Mouse (Mus musculus) adrenal gland (tissue): ENCODE measurements around the gene Prkn.
"Not testable (repeated sequence)": the region's sequence is repeated elsewhere in the genome, so short reads cannot be mapped to it uniquely, and the experiment has no call there.

ENCODE experiments used
- intact Hi-C: fragments of 180-260 bp; cut with DNase I; formaldehyde crosslinking; loops from one replicate; pipeline ENCODE4 v1.15.1; 2025

Prkn gene

DNA sequence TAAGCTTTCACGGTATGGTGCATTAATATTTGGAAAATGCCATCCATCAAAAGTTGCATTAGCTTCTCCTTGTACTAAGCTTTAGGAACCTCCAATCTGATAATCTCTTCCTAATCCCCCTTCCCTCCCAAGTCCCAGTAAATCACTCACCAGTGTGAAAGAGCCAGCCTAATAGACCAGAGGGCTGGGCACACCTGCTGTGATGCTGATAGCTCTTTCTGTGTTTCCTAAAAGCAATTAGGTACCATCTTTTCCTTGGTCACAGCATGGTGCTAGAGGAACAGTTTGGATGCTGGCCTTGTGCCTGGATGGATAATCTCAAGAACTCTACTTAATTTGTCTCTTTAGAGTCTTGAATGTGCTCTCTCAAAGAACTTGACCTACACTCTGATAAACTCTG, 287.0 kb downstream of the Prkn start:
- intact Hi-C loops: no loop called here

DNA sequence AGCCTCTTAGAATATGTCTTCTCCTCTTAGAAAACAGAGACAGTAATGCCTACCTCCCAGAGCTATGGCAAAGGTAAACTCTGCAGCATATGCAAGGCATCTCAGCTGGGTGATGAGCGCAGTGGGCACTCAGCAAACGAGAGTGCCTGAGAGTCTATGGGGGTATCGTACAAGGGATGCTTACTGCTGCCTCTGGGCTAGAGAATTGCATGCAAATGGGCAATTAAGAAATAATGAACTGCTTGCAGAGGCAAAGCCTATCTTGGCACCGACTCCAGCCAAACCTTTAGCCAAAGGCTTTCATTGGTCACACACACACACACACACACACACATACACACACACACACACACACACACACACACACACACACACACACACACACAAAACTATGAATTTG, 290.7 kb downstream of the Prkn start:
- intact Hi-C loops: no loop called here

DNA sequence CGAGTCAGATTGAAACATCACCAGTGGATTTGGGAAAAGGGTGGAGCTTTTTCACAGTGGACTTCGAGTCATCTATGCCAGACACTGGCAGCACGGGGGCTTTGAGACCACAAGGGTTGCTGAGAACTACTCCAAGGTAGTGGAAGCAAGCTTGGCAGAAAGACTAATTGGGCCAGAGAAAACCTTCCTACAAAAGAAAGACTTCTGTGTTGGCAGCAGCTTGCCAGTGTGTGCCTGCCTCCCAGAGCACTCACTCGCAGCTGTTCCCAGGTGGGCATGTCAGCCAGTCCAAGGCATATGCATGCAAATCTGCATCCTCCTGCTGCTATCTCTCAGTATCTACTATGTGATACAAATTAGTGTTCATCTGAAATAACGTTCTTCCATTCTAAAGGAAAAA, 302.1 kb downstream of the Prkn start:
- intact Hi-C loops: no loop called here

DNA sequence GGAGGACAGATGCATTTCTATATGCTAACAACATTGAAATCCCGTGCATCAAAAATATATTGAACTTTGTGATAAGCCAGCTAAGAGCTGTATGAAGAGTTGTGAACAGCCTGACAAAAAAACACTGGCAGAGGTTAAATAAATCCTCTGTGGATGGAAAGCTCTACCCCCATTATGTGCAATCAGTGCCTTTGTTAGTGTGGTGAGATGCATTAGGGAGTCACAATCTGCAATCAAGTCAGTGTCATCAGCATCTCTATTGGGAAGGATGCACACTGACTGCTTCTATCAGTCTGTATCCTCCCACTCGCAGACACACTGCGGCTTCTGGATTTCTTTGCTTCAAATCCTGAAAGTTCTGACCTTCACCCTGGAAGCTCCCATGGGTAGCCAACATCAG, 315.9 kb downstream of the Prkn start:
- intact Hi-C loops: no loop called here

DNA sequence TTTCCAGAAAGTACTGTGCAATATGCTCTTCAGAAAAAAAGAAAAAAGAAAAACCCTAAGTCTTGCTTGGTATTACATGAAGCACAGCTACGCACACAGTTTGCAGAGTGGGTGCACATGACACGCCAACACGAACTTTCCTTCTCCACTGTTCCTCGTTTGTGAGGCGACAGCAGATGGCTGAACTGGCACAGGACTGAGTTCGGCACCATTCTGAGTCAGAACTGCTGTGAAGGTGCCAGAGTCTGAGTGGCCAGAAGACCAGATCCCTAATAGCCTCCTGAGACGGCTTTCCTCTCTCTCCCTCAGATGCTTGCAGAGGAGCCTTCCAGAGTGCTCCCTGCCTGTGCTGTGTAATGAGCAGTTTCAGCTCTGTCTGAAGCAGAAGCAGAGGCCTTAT, 317.4 kb downstream of the Prkn start:
- intact Hi-C loops: no loop called here

DNA sequence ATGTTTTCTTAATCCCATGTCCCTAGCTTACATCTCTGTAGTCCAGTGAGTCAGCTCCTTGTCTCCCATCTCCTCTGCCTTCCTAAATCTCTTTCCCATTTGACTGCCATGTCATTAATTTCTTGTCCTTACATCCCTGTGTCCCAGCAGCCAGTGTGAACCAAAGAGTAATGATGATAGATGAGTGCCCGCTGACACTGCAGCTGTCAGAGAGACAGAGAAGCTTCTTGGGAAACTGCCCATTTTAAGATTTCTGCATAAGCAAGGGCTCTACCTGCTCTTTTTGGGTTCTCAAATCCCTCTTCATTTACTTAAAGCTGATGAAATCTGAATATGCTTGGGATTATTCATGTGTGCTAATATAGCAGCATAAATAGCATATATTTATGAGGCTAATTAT, 321.3 kb downstream of the Prkn start:
- intact Hi-C loops: no loop called here

DNA sequence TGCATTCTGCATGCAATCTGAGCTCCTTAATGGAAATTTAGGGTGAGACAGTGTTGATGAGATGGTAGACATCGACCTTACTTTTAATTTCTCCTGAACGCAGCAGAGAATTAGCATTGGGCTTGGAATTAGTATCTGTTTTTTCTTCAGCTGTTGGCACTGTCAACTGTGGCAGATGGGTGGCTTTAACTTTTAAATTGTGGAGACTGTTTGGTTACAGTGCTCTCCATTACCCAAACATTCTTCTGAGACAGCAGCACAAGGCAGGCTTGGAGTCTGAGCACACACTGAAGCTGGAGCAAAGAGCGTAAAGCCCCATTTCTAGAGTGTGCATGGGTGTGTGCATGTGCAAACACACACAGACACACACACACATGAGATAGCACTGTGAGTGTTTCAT, 322.6 kb downstream of the Prkn start:
- intact Hi-C loops: no loop called here

DNA sequence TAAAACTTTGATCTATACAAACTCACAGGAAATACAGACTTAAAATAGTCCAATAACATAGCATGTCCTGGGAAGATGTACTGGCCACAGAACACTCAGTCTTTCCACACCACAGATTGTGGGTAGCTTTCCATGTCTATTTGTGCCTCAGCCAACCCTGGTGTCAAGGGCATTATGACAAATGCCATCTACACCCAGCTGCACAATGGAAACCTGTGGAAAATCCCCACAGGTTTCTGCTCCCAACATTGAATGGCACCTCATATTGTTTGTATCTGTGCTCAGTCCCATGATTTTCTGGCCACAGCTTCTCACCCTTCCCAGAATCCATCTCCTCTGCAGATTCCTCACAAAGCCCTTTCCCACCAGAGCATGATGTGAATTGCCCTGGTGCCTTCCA, 347.2 kb downstream of the Prkn start:
- intact Hi-C loops: no loop called here

DNA sequence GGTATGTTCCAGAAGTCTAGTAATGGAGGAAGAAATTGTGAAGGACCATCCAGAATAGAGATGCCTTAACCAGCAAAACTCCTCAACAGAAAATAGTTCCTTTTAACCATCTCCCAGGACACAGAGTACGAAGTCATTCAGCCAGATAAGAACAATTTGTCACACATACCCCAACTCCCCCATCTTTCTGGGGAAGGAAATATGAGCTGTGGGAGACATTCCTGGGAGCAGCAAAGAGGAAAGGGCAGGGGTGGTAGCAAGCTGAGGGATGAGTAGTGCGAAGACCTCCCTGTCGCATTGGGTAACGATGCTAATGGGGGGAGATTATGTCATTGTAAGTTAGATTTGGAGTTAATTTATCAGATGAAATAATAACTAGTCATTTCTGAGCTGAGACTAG, 348.3 kb downstream of the Prkn start:
- intact Hi-C loops: no loop called here

DNA sequence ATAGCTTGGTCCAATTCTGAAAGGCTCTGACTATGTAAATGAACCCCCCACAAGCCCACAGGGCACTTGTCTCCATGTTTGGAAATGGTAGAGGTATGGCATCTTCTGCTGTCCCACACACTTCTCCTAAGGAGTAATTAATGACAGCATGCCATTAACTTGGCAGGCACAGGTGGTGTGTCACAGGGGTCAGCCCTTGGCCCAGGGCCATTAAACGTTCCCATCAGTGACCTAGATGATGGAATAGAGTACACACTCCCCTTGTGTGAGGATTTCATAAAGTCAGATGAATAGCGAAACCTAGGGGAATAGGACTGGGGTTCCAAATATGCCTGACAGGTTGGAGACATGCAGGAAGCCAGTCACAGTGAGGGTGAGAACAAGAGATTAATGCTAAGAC, 350.1 kb downstream of the Prkn start:
- intact Hi-C loops: no loop called here

DNA sequence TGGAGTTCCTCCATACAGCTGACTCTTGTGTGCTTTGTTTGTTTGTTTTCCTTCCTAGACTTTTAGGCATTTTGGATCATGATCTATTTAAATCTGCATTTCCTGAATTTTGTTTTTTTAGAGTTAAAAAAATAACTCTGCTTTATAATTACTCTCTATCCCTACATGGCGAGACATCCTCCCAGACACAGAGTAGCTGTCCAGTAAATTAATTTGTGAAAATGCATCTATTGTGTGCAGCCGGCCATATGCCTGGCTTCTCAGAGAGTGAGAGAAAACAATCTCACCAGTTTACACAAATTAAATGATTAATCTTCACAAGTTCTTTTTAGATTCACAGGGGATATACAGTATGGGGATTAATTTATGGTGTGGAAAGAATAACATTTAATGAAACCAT, 357.9 kb downstream of the Prkn start:
- intact Hi-C loops: no loop called here

DNA sequence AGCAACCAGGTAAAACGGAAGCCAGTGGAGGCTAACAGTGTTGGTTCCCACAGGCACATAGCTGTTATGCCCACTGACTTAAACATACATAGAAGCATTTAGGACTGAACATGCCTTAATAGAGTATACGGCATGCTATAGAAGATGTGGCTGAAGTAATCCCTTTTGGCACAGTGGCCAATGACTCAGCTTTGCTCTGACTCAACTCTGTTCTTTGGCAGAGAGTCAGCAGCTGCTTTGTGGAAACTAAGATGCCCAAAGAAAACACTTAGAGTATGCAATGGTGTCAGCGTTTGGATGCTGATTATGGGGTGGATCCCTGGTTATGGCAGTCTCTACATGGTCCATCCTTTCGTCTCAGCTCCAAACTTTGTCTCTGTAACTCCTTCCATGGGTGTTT, 368.9 kb downstream of the Prkn start:
- intact Hi-C loops: not testable (repeated sequence)

DNA sequence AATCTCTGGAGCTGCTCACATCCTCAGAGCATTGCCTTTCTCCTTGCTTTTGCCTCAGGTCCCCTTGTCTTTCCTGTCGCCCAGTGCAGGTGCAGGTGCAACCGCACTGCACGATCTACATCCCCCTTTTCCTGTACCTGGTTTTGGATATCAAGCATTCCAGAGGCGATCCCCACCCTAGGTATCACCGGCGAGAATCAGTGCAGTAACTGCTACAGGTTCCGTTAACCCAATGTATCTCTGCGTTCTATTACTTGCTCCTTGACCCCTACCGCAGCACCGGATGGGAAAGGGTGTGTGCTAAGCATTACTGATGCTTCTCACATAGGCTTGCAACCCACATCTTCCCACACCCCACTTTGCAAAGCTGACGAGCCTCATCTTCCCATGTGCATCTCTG, 370.8 kb downstream of the Prkn start:
- intact Hi-C loops: no loop called here

DNA sequence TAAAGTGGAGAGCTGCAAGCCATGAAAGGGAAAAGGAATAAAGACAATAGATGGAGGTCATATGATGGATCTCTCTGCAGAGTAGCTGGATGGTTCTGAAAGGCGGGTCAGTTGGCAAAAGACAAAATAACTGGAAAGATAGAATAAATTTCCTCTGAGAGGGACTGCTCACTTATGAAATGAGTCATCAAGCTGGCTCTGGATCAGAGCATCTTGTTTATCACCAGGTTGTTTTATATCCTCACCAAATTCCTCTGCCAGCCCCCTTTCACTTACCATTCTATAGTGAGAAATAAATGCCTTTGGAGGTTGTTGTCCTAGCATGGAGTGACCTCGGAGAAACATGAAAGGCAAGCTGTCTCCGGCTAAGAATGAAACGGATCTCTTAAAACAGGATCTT, 371.4 kb downstream of the Prkn start:
- intact Hi-C loops: no loop called here

DNA sequence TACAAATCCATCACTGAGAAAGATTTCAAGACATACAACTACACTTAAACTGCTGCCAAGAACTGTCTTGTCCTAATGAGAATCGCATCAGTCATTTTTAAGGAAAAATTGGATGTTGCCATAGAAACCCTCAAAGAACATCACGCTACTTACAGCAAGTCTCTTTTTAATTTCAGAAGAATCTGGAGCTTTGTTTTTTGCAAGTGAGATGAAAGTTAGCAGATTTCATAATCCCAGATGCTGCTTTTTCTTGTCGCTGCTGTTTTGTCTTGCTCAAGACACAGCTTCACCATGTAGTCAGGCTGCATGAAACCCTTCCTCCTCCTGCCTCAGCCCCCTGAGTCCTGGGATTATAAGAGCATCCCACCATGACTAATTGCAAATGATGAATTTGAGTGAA, 373.5 kb downstream of the Prkn start:
- intact Hi-C loops: no loop called here

DNA sequence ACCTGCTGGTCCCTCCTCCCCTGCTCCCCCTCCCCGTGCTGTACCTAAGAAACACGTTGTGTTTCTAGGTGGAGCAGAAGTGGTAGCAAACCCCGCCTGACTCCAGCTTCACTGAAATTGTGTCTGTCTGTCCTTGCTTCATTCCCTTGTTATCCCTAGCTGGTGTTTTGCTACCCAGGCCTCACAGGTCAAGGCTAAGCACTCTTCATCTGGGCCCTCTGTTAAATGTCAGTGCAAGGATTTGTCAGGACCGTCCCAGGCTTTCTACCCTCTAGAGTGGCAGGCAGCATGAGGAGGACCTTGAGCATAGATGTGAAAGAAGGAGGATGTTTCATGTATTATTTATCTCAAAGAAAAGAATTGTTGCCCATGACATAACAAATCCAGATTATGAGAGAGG, 388.8 kb downstream of the Prkn start:
- intact Hi-C loops: no loop called here

DNA sequence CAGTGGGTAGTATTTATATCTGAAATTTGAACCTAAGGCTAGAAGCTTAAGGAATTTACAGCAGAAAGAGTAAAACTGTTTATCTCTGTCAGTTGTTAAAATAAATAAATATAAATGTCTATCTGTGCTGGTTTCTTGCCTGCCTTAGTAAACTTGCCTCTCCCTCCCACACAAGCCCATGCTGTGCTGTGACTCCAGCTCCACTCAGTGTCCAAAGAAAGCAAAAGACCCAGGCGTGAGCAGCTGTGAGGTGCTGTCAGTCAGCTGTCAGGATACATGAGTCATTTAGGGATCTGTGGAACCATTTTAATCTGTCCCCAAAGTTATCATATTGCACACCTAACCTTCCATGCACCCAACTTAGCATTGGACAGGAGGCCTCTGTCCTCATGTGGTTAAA, 389.2 kb downstream of the Prkn start:
- intact Hi-C loops: no loop called here

DNA sequence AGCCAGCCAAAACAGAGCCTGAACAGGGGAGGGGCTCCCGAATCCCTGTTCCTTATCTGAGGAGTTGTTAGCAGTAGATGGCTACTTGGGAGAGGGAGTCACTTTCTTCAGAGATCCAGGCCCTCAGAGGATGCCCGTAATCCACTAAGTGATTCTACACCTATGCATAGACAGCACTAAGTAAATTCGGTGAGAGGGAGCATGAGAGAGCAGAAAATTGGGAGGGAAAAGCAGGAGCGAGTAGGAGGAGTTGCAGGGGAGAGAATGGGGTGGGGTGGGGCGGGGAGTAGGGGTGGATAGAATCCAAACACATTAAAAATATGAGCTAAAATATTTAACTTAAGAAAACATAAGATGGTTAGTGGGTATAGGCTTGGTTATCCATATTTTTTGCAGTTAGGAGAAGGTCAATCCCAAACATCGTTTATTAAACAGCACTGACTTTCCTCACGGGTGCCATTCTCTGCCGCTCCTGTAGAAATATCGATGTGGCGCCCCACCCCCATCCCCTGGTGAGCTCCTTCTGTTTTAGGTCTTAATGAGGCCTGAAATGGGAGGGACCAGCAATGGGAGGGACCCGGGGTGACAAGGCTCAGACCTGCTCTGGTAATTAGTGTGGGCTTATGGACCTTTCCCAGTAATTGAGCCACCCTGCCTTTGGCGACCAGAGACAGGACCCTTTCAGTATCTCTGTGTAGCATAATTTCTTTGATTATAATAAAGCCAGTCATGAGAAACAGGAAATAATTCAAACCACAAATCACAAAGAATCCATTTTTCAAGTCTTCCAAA, 390.6 kb downstream of the Prkn start:
- intact Hi-C loops: no loop called here

DNA sequence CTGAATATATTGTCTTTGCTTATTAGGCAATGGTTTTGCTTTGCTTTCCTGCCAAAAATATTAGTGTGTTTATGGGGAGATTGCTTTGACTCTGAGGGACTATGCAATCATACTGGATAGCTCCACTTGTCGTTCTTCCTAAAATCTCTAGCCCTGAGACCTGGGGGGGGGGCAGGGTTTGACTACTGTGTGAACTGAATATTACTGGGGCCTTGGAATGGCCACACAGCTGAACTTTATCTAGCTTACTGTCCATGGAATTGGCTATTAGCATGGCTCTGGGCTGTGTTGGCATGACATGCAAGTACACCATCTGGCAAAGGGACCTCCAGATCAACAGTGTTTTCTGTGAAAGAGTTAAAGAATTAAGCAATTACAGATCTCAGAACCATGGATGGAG, 395.1 kb downstream of the Prkn start:
- intact Hi-C loops: no loop called here

DNA sequence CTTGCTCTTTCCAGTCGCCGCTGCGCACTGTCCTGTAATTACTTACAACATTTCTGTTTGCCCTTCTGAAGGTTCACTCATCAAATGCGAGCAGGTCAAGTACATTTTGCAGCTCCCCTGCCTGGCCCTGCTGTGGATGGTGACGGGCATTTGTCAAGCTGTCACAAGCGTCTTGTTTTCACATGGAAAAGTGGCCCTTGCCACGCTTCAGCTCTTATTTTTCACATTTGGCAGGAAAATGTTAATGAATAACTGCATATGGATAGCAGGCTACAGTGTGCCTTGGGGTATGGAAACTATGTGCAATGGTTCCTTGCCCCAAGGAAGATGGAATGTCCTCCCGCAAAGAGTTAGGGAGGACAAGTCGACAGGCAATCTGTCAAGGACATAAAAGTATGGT, 404.9 kb downstream of the Prkn start:
- intact Hi-C loops: no loop called here

DNA sequence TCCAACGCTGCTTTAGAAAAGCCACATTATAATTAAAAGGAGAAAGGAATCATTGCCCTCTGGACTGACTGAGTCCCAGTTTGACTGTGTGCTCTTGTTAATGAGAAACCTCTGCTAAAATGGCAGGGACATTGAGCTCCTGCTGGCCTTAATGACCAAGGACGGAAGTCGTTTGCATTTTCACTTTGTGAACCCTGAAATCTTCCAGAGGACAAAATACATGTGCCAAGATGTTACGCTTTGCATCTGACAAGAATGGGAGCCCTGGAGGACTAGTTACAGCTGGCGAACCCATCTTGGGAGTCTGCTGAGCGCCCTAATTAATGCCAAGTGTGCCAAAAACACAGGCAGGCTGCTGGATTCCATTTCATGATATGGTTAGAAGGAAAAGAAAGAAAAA, 409.0 kb downstream of the Prkn start:
- intact Hi-C loops: no loop called here

DNA sequence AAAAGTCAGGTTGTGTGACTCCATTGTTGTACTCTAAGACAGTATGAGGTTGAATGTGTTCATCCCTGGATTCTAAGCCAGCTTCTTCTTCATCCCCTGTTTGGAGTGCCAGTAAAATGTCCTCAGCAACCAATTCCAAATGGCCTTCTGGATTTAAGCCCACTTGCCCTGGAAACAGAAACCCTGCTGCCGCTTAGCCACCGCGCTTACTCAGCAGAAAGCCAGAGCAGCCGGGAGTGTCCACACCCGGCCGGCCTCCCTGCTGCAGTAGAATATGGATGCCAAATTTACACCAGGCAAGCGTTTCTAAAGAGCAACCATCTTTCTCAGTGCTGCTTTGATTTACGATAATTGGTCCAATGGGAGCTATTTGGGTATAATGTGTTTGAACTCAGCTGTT, 420.5 kb downstream of the Prkn start:
- intact Hi-C loops: no loop called here

DNA sequence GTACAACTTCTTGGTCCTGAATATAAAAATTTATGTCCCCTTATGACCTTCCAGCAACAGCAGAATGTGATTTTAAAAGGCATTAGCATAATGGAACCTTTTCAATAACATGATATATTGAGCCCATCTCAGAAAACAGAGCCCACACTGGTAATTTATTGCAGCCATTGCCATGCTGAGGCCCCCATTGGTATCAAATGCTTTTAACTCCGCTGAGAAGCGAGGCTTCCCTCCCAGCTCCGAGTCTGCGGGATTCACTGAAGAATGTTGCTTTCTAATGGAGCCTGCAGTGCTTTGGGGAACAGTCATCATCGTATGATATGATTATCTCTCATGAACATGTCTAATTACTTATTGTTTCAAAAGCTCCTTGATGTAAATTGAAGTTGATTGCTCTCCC, 421.5 kb downstream of the Prkn start:
- intact Hi-C loops: no loop called here

DNA sequence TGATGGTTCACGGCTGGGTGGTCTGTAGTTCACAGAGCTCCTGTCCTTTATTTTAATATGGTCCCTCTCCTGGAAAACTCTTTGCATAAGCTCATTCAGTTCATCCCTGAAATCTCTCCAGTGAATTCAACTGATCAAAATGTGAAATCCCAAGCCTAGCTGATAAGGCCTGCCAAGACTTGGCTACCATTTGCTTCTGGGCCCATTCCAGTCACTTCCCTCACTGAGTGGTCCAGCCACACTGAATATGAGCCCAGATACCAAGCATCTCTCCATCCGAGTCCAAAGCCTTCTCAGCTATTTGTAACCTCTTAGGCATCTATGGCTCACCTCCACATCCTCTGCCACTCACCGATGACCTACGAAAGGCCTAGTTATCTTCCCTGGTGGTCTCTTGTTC, 427.8 kb downstream of the Prkn start:
- intact Hi-C loops: no loop called here
